Mouse (Mus musculus) myocyte (in vitro differentiated cells): ENCODE data around the gene Atp13a3.

Experiments
- CEBPB ChIP-seq: IDR thresholded peaks from 2 replicates; pipeline ENCODE4 v1.6.1; 2011; ENCODE audit warnings: mild to moderate bottlenecking, moderate library complexity; ENCODE audit not compliant: poor library complexity, insufficient read depth, severe bottlenecking
- E2F4 ChIP-seq: IDR thresholded peaks from one replicate; pipeline ENCODE4 v1.6.1; 2011; ENCODE audit warnings: mild to moderate bottlenecking, control low read depth, moderate library complexity; ENCODE audit not compliant: insufficient read depth
- MAX ChIP-seq: IDR thresholded peaks from one replicate; pipeline ENCODE4 v1.6.1; 2011; ENCODE audit warnings: low read depth, mild to moderate bottlenecking, control low read depth
- MYOD1 ChIP-seq, 3 experiments: IDR thresholded peaks; one replicate each; pipeline ENCODE4 v1.6.1; 2011; ENCODE audit warnings: control low read depth in 2 of 3, low read depth in 2 of 3, mild to moderate bottlenecking in 2 of 3, moderate library complexity in 1 of 3; ENCODE audit not compliant: insufficient read length in 2 of 3, control insufficient read depth in 1 of 3
- MYOG ChIP-seq, 3 experiments: IDR thresholded peaks; one replicate each; pipeline ENCODE4 v1.6.1; 2011; ENCODE audit warnings: control low read depth in 2 of 3, low read depth in 2 of 3, mild to moderate bottlenecking in 2 of 3; ENCODE audit not compliant: insufficient read length in 2 of 3, control insufficient read depth in 1 of 3, insufficient read depth in 1 of 3
- POLR2A ChIP-seq: IDR thresholded peaks from one replicate; pipeline ENCODE4 v1.6.1; 2011; ENCODE audit warnings: low read depth, mild to moderate bottlenecking, control low read depth, moderate library complexity; ENCODE audit not compliant: insufficient read length
- POLR2AphosphoS2 ChIP-seq: IDR thresholded peaks from one replicate; pipeline ENCODE4 v1.6.1; 2011; ENCODE audit warnings: low read depth, control low read depth; ENCODE audit not compliant: insufficient read length
- TCF12 ChIP-seq: IDR thresholded peaks from one replicate; pipeline ENCODE4 v1.6.1; 2011; ENCODE audit warnings: mild to moderate bottlenecking, control low read depth; ENCODE audit not compliant: poor library complexity, insufficient read depth, severe bottlenecking
- TCF3 ChIP-seq: IDR thresholded peaks from one replicate; pipeline ENCODE4 v1.6.1; 2011; ENCODE audit warnings: low read depth, control low read depth; ENCODE audit not compliant: insufficient read length
- USF1 ChIP-seq: IDR thresholded peaks from one replicate; pipeline ENCODE4 v1.6.1; 2011; ENCODE audit warnings: low read depth, mild to moderate bottlenecking, control low read depth, moderate library complexity

DNA sequence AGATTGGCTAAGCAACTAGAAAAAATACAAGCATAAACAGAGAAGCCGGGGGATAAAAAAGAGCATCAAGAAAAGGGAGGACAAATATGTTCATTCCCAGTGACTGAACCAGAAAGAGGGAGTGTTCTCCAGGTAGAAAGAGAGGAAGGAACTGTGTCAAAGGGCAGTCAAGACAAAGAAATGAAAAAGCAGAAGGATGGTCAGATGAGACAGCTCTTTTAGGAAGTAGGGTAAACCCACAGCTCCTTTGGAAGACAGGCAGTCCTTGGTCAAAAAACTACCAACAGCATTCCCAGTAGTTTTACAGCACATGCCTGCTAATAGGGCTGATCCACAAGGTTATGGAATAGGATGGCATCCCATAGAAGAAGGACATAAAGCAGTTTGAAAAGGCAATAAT lies 43.2 kb upstream of the Atp13a3 start:
- TF ChIP-seq MYOG (IDR thresholded peaks at IDR 0.05; ENCODE audit: control insufficient read depth in 1 of 3, insufficient read depth in 1 of 3, insufficient read length in 2 of 3, low read depth in 2 of 3): no peak
- no peak for TF ChIP-seq CEBPB
- TF ChIP-seq MAX: no peak
- no peak for TF ChIP-seq POLR2A
- no peak for TF ChIP-seq E2F4
- TF ChIP-seq POLR2AphosphoS2: no peak
- no peak for TF ChIP-seq MYOD1 (IDR thresholded peaks at IDR 0.05; ENCODE audit: control insufficient read depth in 1 of 3, insufficient read length in 2 of 3, low read depth in 2 of 3)
- TF ChIP-seq TCF12: no peak
- no peak for TF ChIP-seq USF1
- no peak for TF ChIP-seq TCF3
